8 mouse cellular contexts compared by ENCODE assay signal in the genomic region with DNA sequence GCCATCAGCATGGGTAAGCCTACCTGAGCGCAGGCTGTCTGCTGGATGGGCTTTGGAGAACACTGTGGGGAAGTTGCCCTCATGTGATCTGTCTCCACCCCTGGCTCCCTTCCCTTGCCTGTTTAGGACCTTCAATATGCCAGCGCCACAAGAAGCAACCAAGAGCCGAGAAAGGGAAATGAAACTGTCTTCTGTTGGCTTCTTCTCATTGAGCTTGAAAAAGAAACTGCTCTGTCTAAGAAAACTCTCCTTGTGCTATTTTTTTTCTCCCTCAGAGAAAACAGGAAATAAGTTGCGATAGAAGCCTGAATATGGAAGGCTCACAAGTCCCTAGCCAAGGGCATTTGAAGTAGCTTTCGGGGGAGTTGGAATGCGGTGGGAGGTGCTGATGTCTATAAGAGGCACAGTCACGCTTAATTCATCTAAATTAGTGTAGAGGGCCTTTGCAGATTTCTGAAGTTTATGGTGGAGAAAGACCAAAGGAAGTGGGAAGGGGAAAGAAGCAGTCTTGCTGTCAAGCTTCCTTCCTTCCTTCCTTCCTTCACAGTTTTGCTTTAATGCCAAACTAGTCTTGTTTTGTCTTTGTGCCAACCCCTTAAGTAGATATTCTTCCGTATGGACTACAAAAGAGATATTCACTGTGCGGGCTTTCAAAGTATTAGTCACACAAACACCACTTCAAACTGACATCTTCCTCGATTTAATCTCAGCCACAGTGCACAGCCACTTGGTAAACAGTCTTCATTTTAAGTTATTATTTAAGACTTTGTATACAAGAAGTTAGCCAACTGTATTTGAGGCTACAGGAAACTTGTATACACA. TPM values are rescaled to one million over a fixed set of nuclear protein-coding genes. Genes with fewer than 3 reads are reported as not detected.
DNase-seq lines count a peak whose midpoint lies in the region; TF ChIP-seq lines count a peak whose summit lies in the region.

No protein-coding gene starts in this region.

- peaks cover 2% of the 10 kb centered on the region for H3K4me1 ChIP-seq in olfactory bulb, adult 2 months (ENCODE audit: control insufficient read depth, insufficient read depth, low read length)

- peak overlapping the region; percentile 45 for H3K4me3 ChIP-seq in gastrocnemius, adult 2 months
- H3K4me3 ChIP-seq in olfactory bulb, adult 2 months (ENCODE audit: insufficient read depth, low read depth, low read length), result no peak overlapping the region

- peak overlapping the region; percentile 35; the same call in 1 of the 2 replicates for H3K27ac ChIP-seq in gastrocnemius, adult 2 months
- H3K27ac ChIP-seq in olfactory bulb, adult 2 months (ENCODE audit: insufficient read depth, low read depth, low read length), result peak overlapping the region; percentile 46

- intact Hi-C loops in gastrocnemius, adult 2 months (cut with DNase I), result no loop called here
- intact Hi-C loops in gastrocnemius, postnatal 36 days (cut with DNase I), result no loop called here

- 44% methylated on average over 10 of the region's 10 CpGs for WGBS in olfactory bulb, adult 2 months

- TF ChIP-seq POLR2A in olfactory bulb, adult 2 months (IDR thresholded peaks at IDR 0.05; ENCODE audit: insufficient read depth, low read depth, low read length), result no peak

- DNase-seq in gastrocnemius, adult 2 months, result peak; percentile 27
- DNase-seq in gastrocnemius, postnatal 36 days, result no peak
- DNase-seq in CD4-positive, CD25-positive, alpha-beta regulatory T cell, adult 2 months (ENCODE audit: low read depth, low spot score), result peak; percentile 40
- peak; percentile 60 to 79 for DNase-seq in heart, adult 9 months (ENCODE audit: low spot score in 2 of 2)
- peak; percentile 22 to 27 for DNase-seq in kidney, postnatal 36 days
- no peak for DNase-seq in frontal cortex, postnatal 25 days (ENCODE audit: low spot score in 2 of 2)
- DNase-seq in urinary bladder, postnatal 10 days (ENCODE audit: low spot score), result no peak

- no peak for TF ChIP-seq CTCF in gastrocnemius, adult 2 months (IDR thresholded peaks at IDR 0.05)
- no peak for TF ChIP-seq CTCF in olfactory bulb, adult 2 months (IDR thresholded peaks at IDR 0.05; ENCODE audit: insufficient read depth, low read depth, low read length)

RNA-seq across cellular contexts. Expression of a gene that starts 18.3 kb away (rescaled TPM):
- under 1 TPM; 0.17 to 0.36 TPM for total RNA-seq in gastrocnemius, adult 2 months (2021)
- under 1 TPM; 0.23 to 0.30 TPM for total RNA-seq in gastrocnemius, postnatal 36 days (2021)
- not detected in 2 replicates for polyA plus RNA-seq in olfactory bulb, adult 2 months (2012; ENCODE audit: insufficient read depth, insufficient read length, low replicate concordance, missing spikeins)

RNA-seq across cellular contexts. Expression of a gene that starts 33.7 kb away (rescaled TPM):
- total RNA-seq in gastrocnemius, adult 2 months (2021), result under 1 TPM; 0.38 to 0.42 TPM
- total RNA-seq in gastrocnemius, postnatal 36 days (2021), result 1 to 10 TPM in 1 of 2 experiments, under 1 TPM in 1; 0.69 to 1.1 TPM
- polyA plus RNA-seq in olfactory bulb, adult 2 months (2012; ENCODE audit: insufficient read depth, insufficient read length, low replicate concordance, missing spikeins), result not detected in 2 replicates

RNA-seq across cellular contexts. Expression of a gene that starts 34.0 kb away (rescaled TPM):
- not detected for total RNA-seq in gastrocnemius, adult 2 months (2021)
- not detected for total RNA-seq in gastrocnemius, postnatal 36 days (2021)
- not detected in 2 replicates for polyA plus RNA-seq in olfactory bulb, adult 2 months (2012; ENCODE audit: insufficient read depth, insufficient read length, low replicate concordance, missing spikeins)

Comparison
In these comparisons a context has a peak if more than half of its experiments do, and no peak if none do; other contexts are left out.
1. DNase-seq: peak in gastrocnemius, adult 2 months (single experiment), CD4-positive, CD25-positive, alpha-beta regulatory T cell, adult 2 months (single experiment), heart, adult 9 months (2 of 2) and kidney, postnatal 36 days (2 of 2); none in gastrocnemius, postnatal 36 days (0 of 2), frontal cortex, postnatal 25 days (0 of 2) and urinary bladder, postnatal 10 days (single experiment).